Mouse (Mus musculus) MEL (cell line): ENCODE results near the gene Dpf3. TPM values are rescaled to one million over a fixed set of nuclear protein-coding genes. Genes with fewer than 3 reads are reported as not detected.

Source experiments
- DNase-seq: peaks from one replicate; pipeline ENCODE4 v3.0.0; 2011; ENCODE audit warnings: low read depth, low spot score
- H3K27ac ChIP-seq: 2 replicates; pipeline ENCODE4 v1.5.1; 2012; ENCODE audit warnings: low read depth, mild to moderate bottlenecking, control low read depth, low read length, moderate library complexity; ENCODE audit not compliant: control insufficient read depth
- H3K27me3 ChIP-seq, 2 experiments: fragments of 150-350 bp in 1 of 2; sonication (generic) in 1 of 2; 2 replicates each; pipeline ENCODE4 v1.6.1; 2012; ENCODE audit warnings: low read length in 2 of 2, mild to moderate bottlenecking in 2 of 2, improper control_type of control experiment in 1 of 2, moderate library complexity in 1 of 2; ENCODE audit not compliant: insufficient read depth in 2 of 2, control insufficient read depth in 1 of 2
- H3K36me3 ChIP-seq, 2 experiments: 2 replicates each; pipeline ENCODE4 v1.6.1; 2012 to 2014; ENCODE audit warnings: low read length in 2 of 2, improper control_type of control experiment in 1 of 2, inconsistent platforms in 1 of 2, mild to moderate bottlenecking in 1 of 2; ENCODE audit not compliant: insufficient read depth in 2 of 2, control insufficient read depth in 1 of 2
- H3K4me1 ChIP-seq, 2 experiments: fragments of 150-350 bp in 1 of 2; sonication (generic) in 1 of 2; 2 replicates each; pipeline ENCODE4 v1.6.1; 2012; ENCODE audit warnings: low read length in 2 of 2, improper control_type of control experiment in 1 of 2, mild to moderate bottlenecking in 1 of 2; ENCODE audit not compliant: insufficient read depth in 2 of 2, control insufficient read depth in 1 of 2
- H3K4me3 ChIP-seq, 2 experiments: fragments of 150-350 bp in 1 of 2; sonication (generic) in 1 of 2; 2 replicates each; pipeline ENCODE4 v1.5.1; 2012; ENCODE audit warnings: low read depth in 2 of 2, low read length in 2 of 2, mild to moderate bottlenecking in 2 of 2, moderate library complexity in 2 of 2, control low read depth in 1 of 2, improper control_type of control experiment in 1 of 2; ENCODE audit not compliant: control insufficient read depth in 1 of 2, insufficient read depth in 1 of 2
- H3K79me2 ChIP-seq: 2 replicates; pipeline ENCODE4 v1.6.1; 2012; ENCODE audit warnings: mild to moderate bottlenecking, low read length, moderate library complexity; ENCODE audit not compliant: control insufficient read depth, poor library complexity, insufficient read depth
- H3K9ac ChIP-seq: 2 replicates; pipeline ENCODE4 v1.6.1; 2012; ENCODE audit warnings: low read depth, mild to moderate bottlenecking, control low read depth, low read length, moderate library complexity; ENCODE audit not compliant: control insufficient read depth, poor library complexity, severe bottlenecking
- H3K9me3 ChIP-seq: fragments of 150-350 bp; sonication (generic); replicated peaks from 2 replicates; pipeline ENCODE4 v1.6.1; 2012; ENCODE audit warnings: mild to moderate bottlenecking, low read length, improper control_type of control experiment, moderate library complexity; ENCODE audit not compliant: insufficient read depth
- CHD1 ChIP-seq: IDR thresholded peaks from 2 replicates; pipeline ENCODE4 v1.6.1; 2012; ENCODE audit warnings: low read depth, mild to moderate bottlenecking, inconsistent platforms, low read length, improper control_type of control experiment
- CHD2 ChIP-seq: IDR thresholded peaks from 2 replicates; pipeline ENCODE4 v1.6.1; 2011; ENCODE audit warnings: low read length, improper control_type of control experiment
- CTCF ChIP-seq, 3 experiments: IDR thresholded peaks in 2 of 3; conservative IDR thresholded peaks in 1 of 3; 2 replicates each; pipeline ENCODE4 v1.5.1; 2011 to 2012; ENCODE audit warnings: low read length in 3 of 3, low read depth in 2 of 3, mild to moderate bottlenecking in 2 of 3, improper control_type of control experiment in 1 of 3, inconsistent platforms in 1 of 3, mixed read lengths in 1 of 3, moderate library complexity in 1 of 3; ENCODE audit not compliant: control insufficient read depth in 1 of 3, insufficient read depth in 1 of 3, poor library complexity in 1 of 3, severe bottlenecking in 1 of 3
- ELF1 ChIP-seq: IDR thresholded peaks from 2 replicates; pipeline ENCODE4 v1.6.1; 2014; ENCODE audit warnings: low read depth, mild to moderate bottlenecking, inconsistent platforms, low read length, improper control_type of control experiment, moderate library complexity
- JUND ChIP-seq: IDR thresholded peaks from 2 replicates; pipeline ENCODE4 v1.6.1; 2011; ENCODE audit warnings: low read depth, mild to moderate bottlenecking, improper control_type of control experiment, low read length
- MYB ChIP-seq: IDR thresholded peaks from 2 replicates; pipeline ENCODE4 v1.6.1; 2011; ENCODE audit warnings: mild to moderate bottlenecking, low read depth, low read length, improper control_type of control experiment
- MYC ChIP-seq: IDR thresholded peaks from 2 replicates; pipeline ENCODE4 v1.6.1; 2011; ENCODE audit warnings: low read depth, mild to moderate bottlenecking, low read length, improper control_type of control experiment, moderate library complexity
- NELFE ChIP-seq: IDR thresholded peaks from 2 replicates; pipeline ENCODE4 v1.6.1; 2011; ENCODE audit warnings: low read depth, low read length, improper control_type of control experiment
- POLR2AphosphoS5 ChIP-seq: IDR thresholded peaks from 2 replicates; pipeline ENCODE4 v1.6.1; 2012; ENCODE audit warnings: low read depth, borderline replicate concordance, mild to moderate bottlenecking, inconsistent platforms, low read length, moderate library complexity, mixed read lengths
- SIN3A ChIP-seq: IDR thresholded peaks from 2 replicates; pipeline ENCODE4 v1.6.1; 2012; ENCODE audit warnings: low read length, improper control_type of control experiment, inconsistent platforms
- TAL1 ChIP-seq: IDR thresholded peaks from 2 replicates; pipeline ENCODE4 v1.6.1; 2012; ENCODE audit warnings: mild to moderate bottlenecking, inconsistent platforms, low read length, moderate library complexity, mixed read lengths
- TCF12 ChIP-seq: IDR thresholded peaks from 2 replicates; pipeline ENCODE4 v1.6.1; 2014; ENCODE audit warnings: low read depth, mild to moderate bottlenecking, inconsistent platforms, low read length, improper control_type of control experiment, moderate library complexity
- UBTF ChIP-seq: IDR thresholded peaks from 2 replicates; pipeline ENCODE4 v1.6.1; 2012; ENCODE audit warnings: low read depth, mild to moderate bottlenecking, inconsistent platforms, low read length, improper control_type of control experiment, moderate library complexity, borderline replicate concordance; ENCODE audit not compliant: insufficient read depth
- USF1 ChIP-seq: IDR thresholded peaks from 2 replicates; pipeline ENCODE4 v1.6.1; 2014; ENCODE audit warnings: low read depth, mild to moderate bottlenecking, inconsistent platforms, low read length, improper control_type of control experiment, moderate library complexity
- USF2 ChIP-seq, 2 experiments: IDR thresholded peaks; 2 replicates each; pipeline ENCODE4 v1.6.1; 2011 to 2012; ENCODE audit warnings: improper control_type of control experiment in 2 of 2, low read length in 2 of 2, borderline replicate concordance in 1 of 2, inconsistent platforms in 1 of 2, low read depth in 1 of 2, mild to moderate bottlenecking in 1 of 2; ENCODE audit not compliant: insufficient read depth in 1 of 2
- ZC3H11A ChIP-seq: IDR thresholded peaks from 2 replicates; pipeline ENCODE4 v1.6.1; 2012; ENCODE audit warnings: low read depth, mild to moderate bottlenecking, inconsistent platforms, low read length, improper control_type of control experiment
- ZKSCAN1 ChIP-seq: IDR thresholded peaks from 2 replicates; pipeline ENCODE4 v1.6.1; 2012; ENCODE audit warnings: low read depth, mild to moderate bottlenecking, inconsistent platforms, low read length, improper control_type of control experiment, moderate library complexity
- polyA plus RNA-seq, 2 experiments: library from polyadenylated mRNA; stranded (reverse) in 1 of 2; unstranded in 1 of 2; fragments of >175 nt in 1 of 2; fragments of >200 nt in 1 of 2; gene quantifications; 2 replicates each; pipeline versions ENCODE4 v1.2.1 to v1.2.4; 2012; ENCODE audit warnings: low replicate concordance in 2 of 2, low read depth in 1 of 2; ENCODE audit not compliant: insufficient read length in 2 of 2, insufficient read depth in 1 of 2, missing spikeins in 1 of 2
- total RNA-seq: library from RNA; depleted of rRNA; stranded (reverse); fragments of 300-350 nt; gene quantifications from 2 replicates; pipeline ENCODE4 v1.2.3, GENCODE M21; 2012

Dpf3 gene
- total and polyA plus RNA-seq, 3 experiments = 4.2 to 6.8 TPM; not detected in 1

DNA sequence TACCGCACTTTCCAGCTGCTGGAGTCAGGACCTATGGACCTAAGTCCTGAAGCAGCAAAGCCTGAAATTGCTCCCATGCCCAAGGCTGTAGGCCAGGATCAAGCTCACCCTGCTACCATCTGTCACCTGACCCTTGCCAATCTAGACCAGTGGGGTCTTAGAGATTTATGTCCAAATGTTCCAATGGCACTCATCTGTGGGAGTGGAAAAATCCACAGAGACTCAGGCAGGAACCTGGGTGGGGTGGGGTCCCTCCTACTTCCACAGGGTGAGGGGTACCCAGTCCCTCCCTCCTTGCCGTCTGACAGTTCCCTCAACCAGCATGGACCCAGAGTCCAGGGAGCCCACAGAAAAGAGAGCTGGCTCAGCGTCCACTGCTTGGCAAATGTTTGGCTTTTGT lies 276.8 kb downstream of the Dpf3 start:
- Histone ChIP-seq H3K79me2 (no peaks in the 10 kb centered on the region), H3K9me3 (no peaks in the 10 kb centered on the region), H3K27me3 (peaks cover 0 to 3% of the 10 kb centered on the region in 2 experiments; a peak in 1 of 4 replicates), H3K4me1 (no peaks in the 10 kb centered on the region), H3K4me3 (no peak overlapping the region), H3K27ac (no peak overlapping the region), H3K9ac (no peak overlapping the region)
- no peak for DNase-seq
- TF ChIP-seq SIN3A (no peak), USF2 (IDR thresholded peaks at IDR 0.05; ENCODE audit: borderline replicate concordance in 1 of 2, insufficient read depth in 1 of 2, low read depth in 1 of 2, low read length in 2 of 2) (no peak), TCF12 (no peak), ELF1 (no peak), ZKSCAN1 (no peak), USF1 (no peak), JUND (no peak)
- TF ChIP-seq, all 39 proteins: peak for 0
- H3K36me3 ChIP-seq = no peaks in the 10 kb centered on the region

DNA sequence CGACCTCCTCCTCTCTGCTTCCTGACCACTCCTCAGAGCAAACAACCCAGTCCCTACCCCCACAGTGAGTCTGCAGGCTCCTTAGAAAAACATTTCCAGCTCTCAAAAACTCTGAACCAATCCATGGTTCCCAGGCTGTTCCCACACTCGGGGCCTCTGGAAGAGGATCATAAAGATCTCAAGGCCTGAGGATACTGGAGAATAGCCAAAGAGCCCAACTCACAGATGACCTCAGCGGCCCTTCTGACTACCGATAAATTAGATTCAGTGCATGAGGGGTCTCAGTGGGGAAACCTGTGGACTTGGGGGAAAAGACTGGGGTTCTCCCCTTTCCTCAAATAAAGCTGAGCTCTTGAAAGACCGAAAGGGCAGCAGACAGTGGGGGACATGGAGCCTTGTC lies 277.2 kb downstream of the Dpf3 start:
- H3K4me3 ChIP-seq = no peak overlapping the region
- H3K27me3 ChIP-seq = peaks cover 0 to 3% of the 10 kb centered on the region in 2 experiments; a peak in 1 of 4 replicates
- DNase-seq = no peak
- H3K79me2 ChIP-seq = no peaks in the 10 kb centered on the region
- no peak for TF ChIP-seq TAL1
- no peak for TF ChIP-seq UBTF
- no peak for TF ChIP-seq POLR2AphosphoS5
- TF ChIP-seq CTCF (IDR thresholded peaks at IDR 0.05 in 2 of 3, conservative IDR thresholded peaks at IDR 0.05 in 1 of 3; ENCODE audit: control insufficient read depth in 1 of 3, insufficient read depth in 1 of 3, low read depth in 2 of 3, low read length in 3 of 3, poor library complexity in 1 of 3, severe bottlenecking in 1 of 3) = no peak
- no peak for TF ChIP-seq TCF12
- TF ChIP-seq NELFE = no peak
- TF ChIP-seq MYC = no peak
- TF ChIP-seq ELF1 = no peak
- TF ChIP-seq MYB = no peak
- TF ChIP-seq CHD2 = no peak
- no peak for TF ChIP-seq ZC3H11A
- TF ChIP-seq CHD1 = no peak
- H3K36me3 ChIP-seq = no peaks in the 10 kb centered on the region
- H3K9ac ChIP-seq = no peak overlapping the region
- no peak overlapping the region for H3K27ac ChIP-seq
- H3K9me3 ChIP-seq = no peaks in the 10 kb centered on the region
- no peaks in the 10 kb centered on the region for H3K4me1 ChIP-seq
